Mouse (Mus musculus): ENCODE measurements around the gene Rpl18. TPM values are rescaled to one million over a fixed set of nuclear protein-coding genes. Genes with fewer than 3 reads are reported as not detected.
A peak's percentile ranks its signal among the peaks of the same experiment; 100 is the strongest.

The Rpl18 gene
- total RNA-seq (2021): 100 to 1,000 TPM; 550 to 591 TPM

GRCm38 (mm10) chr7:45715090-45715708 lies at the start of gene Rpl18:
Gene Rpl18, plus strand, starts transcription at chr7:45715457.
- intact Hi-C loops (cut with DNase I): loop anchor here (5.0 kb wide), 1 partner anchor 207 kb away; the partner anchor contains the start of genes Ccdc114 and Emp3
- peak; percentile 94 to 95 for DNase-seq

GRCm38 (mm10) chr7:45666161-45666560 lies 49.1 kb upstream of the Rpl18 start, which contains the start of gene Fut2:
Gene Fut2, minus strand, starts transcription at chr7:45666394.
- no peak for DNase-seq
- intact Hi-C loops (cut with DNase I): no loop called here

GRCm38 (mm10) chr7:45667761-45668160 lies 47.5 kb upstream of the Rpl18 start:
- intact Hi-C loops (cut with DNase I): no loop called here

DNA sequence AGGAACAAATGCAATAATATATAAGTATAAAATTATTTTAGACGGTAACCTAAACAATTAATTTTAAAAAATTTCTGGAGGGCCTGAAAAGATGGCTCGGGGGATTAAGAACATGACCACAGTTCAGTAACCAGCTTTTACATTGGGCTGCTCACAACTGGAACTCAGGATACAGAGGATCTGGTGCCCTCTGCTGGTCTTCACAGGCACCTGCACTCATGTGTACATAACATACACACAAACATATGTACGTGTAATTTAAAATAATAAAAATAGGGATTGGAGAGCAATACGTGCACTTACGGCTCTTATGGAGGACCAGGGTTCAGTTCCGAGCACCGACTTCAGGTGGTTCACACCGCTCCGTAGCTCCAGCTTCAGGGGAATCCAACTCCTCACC lies 46.3 kb upstream of the Rpl18 start:
- no peak for DNase-seq
- intact Hi-C loops (cut with DNase I): no loop called here

More at GRCm38 (mm10) chr7:45667761-45668160, 47.5 kb upstream of the Rpl18 start:
- DNase-seq: no peak

DNA sequence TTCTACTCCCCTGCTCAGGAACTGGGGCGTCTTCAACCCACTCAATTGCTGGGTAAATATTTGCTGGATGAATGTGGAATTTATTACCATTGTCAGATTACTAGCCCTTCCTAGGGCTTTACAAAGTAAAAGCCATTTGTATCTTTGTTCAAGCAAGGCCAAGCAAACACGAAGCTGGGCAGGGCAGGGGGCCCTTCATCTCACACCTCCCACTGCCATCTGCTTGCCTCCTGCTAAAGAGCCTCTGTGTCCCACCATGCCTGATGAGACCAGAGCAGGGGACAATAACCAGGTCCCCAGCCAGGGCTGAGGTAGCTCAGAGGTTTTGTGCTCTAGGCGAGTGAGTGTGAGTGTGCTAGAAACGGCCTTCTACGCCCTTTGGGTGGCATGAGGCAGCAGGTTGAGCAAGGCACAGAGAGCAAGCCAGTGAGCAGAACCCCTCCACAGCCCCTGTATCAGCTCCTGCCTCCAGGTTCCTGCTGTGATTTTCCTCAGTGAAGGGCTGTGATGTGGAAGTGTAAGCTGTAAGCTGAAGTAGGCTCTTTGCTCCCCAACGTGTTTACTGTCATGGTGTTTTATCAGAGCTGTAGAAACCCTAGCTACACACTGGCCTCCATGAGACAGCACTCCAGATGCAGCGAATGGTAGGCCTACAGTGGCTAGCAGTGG lies 37.5 kb upstream of the Rpl18 start:
- intact Hi-C loops (cut with DNase I): no loop called here
- no peak for DNase-seq

GRCm38 (mm10) chr7:45678513-45678912 lies 36.7 kb upstream of the Rpl18 start:
- no peak for DNase-seq
- intact Hi-C loops (cut with DNase I): no loop called here

DNA sequence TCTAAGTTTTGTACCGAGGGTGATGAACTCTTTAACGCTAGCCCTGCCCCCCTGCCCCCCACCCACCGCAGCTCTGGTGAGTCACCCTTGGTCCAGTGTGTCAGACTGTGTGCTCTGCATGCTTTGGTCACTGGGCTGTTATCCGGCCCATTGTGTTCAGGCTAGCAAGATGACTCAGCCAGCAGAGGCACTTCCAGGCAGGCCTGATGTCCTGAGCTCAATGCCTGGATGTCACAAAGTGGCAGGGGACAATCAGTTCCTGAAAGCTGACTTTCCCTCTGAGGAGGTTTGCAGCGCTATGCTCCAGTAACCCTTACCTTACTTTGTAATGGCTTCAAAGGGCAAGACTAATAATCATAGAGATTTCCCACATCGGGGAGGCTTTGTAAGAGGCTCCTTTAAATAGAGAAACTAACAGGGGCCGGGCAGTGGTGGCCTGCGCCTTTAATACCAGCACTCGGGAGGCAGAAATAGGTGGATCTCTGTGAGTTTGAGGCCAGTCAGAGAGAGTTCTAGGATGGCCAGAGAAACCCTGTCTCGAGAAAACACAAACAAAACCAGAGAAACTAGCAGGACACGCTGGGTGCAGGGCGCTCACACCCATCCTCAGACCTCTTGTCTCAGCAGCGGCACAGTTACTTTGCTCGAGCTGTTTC lies 35.2 kb upstream of the Rpl18 start:
- DNase-seq: peak; percentile 53 to 57
- intact Hi-C loops (cut with DNase I): loop anchor here (5.0 kb wide), 1 partner anchor 123 kb away; no protein-coding TSS in a partner anchor

DNA sequence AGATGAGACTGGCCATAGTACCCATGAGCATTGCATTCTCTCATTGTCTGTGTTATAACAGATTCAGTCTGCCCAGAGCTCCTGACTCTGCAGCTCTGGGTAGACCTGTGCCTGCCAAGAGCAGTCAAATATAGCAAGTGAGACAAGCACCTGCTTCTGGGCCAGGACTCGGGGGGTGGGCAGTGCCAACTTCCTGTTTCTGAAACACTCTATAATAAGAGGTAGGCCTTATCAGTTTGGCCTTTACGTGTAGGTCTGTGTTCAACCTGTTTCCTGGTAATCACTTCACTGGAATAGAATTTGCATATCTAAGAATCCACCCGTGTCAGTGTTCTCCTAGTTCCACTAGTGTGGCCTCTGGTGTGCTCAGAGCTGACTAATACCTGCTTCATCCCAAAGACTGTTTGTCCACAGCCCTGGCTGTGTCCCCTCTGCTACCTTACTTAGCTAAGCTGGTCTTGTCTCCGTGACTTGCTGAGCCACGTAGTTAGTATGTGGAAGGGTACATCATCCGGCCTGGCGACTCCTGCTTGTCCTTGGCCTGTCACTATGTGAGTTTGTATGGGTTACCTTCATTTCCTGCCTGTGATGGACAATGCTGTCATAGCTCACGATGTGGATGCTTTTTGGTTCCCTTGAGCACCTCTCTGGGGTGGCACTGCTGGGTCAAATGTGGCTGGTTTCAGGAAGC lies 34.1 kb upstream of the Rpl18 start:
- peak; percentile 34 to 53 for DNase-seq
- intact Hi-C loops (cut with DNase I): loop anchor here (5.0 kb wide), 1 partner anchor 124 kb away; no protein-coding TSS in a partner anchor

- intact Hi-C loops (cut with DNase I): loop anchor here (1.0 to 5.0 kb wide), 4 partner anchors 40 to 125 kb away; no protein-coding TSS in a partner anchor
Measured at GRCm38 (mm10) chr7:45682144-45683126, 32.8 kb upstream of the Rpl18 start.

DNA sequence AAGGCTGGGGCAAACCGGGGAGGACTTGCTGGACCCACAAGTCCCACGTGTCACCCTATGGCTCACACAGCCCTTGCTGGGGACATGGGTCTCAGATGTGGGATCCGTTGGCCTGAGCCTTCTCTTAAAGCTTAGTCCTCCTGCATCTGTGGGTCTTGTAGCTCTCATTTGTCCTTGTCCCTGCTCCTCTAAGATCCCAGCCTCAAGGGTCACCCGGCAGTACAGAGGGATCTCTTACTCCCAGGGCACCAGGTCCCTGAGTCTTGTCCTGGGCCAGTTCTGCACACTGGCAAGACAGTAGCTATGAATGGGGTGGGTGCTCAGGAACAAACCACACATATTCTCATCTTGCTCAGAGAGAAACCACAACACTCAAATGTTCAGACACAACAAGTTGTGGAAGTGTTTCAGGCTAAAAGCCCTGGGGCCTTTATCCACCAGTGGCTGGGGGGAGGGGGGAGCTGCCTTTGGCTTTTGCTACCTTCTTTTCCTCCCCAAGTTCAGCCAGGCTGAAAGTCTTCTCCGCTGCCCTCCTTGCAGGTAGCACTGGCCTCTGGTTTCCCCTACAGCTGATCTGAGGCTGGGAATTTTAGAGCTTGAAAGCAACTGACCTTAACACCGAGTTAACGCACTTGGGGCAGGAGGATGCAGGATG lies 31.7 kb upstream of the Rpl18 start, which contains the start of gene Ntn5:
Gene Ntn5 (plus strand): TSS at position 627 of the 655 bp plus-strand sequence.
- intact Hi-C loops (cut with DNase I): loop anchor here (2.0 to 5.0 kb wide), 3 partner anchors 41 to 126 kb away; no protein-coding TSS in a partner anchor
- DNase-seq: no peak

More at GRCm38 (mm10) chr7:45682144-45683126, 32.8 kb upstream of the Rpl18 start:
- peak; percentile 85 to 89 for DNase-seq

DNA sequence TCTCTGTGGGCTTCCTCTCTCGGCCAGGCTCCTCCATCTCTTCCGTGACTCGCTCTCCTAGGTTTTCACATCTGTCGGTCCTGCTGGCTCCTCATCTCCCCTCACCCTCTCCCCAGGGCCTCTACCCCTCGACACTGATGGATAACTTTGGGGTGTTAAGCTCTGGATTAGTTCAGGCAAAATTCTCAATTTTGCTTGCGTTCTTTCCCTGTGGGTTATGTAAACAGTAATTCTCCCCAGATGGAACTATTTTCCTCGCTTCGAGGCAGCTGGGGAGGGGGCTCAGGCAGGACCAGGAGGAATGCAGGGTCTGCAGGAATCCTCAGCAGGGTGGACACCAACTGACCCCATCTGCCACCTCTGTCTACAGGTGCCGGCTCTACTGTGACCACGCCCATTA lies 29.4 kb upstream of the Rpl18 start:
- intact Hi-C loops (cut with DNase I): no loop called here
- no peak for DNase-seq

GRCm38 (mm10) chr7:45686841-45687240 lies 28.4 kb upstream of the Rpl18 start:
- DNase-seq: no peak
- intact Hi-C loops (cut with DNase I): no loop called here

DNA sequence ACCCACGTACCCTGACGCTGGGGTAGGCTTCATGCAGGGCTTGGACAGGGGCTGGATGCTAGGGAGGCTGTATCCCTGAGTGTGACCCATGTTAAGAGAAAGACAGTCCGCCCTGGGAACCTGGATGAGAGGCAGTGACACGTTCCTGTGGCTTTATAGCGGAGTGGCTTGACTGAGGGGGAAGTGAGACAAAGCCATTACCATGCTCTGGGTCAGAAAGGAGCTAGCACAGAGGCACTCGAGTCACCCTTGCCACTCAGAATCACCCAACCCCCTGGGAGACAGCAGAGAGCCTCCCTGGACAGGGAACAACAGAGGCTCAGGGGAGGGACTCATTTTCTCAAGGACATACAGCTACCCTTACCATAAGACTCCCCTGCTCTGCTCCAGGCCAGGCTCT lies 26.2 kb upstream of the Rpl18 start:
- intact Hi-C loops (cut with DNase I): no loop called here
- no peak for DNase-seq

DNA sequence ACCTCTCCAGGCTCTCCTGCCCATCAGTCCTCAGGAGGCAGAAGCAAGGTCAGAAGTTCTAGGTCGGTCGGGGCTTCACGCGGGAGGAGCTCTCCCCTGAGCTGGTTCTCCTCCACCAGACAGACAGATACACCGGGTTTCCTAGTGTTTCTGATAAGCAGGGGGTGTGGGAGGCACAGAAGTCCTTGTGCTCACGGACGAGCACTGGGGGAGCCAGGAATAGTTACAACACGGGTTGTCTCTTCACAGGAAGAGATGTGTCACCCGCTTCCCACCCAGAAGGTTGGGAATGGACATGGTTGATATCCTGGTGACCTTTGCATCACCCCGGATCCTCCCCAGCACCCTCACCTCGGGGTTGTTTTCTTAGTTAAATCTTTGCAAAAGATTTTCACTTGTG lies 25.5 kb upstream of the Rpl18 start:
- intact Hi-C loops (cut with DNase I): no loop called here
- no peak for DNase-seq

DNA sequence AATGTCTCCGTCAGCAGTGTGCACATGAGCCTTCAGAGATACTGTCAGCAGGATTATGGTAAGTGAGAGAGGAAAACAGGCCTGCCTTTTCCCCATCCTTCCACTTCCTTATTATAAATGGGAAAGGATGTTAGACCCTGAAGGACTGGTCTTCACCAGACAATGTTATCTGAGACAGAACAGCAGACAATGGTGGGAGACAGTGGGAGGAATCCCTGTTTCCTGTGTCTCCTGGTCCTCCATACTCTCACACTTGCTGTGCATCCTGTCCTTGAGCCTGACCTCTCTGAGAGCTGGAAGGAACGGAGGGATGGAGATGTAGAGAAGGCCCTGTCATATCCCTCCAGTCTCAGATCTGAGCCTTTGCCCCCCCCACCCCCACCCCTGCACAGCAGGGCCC lies 22.9 kb upstream of the Rpl18 start:
- DNase-seq: no peak
- intact Hi-C loops (cut with DNase I): no loop called here

DNA sequence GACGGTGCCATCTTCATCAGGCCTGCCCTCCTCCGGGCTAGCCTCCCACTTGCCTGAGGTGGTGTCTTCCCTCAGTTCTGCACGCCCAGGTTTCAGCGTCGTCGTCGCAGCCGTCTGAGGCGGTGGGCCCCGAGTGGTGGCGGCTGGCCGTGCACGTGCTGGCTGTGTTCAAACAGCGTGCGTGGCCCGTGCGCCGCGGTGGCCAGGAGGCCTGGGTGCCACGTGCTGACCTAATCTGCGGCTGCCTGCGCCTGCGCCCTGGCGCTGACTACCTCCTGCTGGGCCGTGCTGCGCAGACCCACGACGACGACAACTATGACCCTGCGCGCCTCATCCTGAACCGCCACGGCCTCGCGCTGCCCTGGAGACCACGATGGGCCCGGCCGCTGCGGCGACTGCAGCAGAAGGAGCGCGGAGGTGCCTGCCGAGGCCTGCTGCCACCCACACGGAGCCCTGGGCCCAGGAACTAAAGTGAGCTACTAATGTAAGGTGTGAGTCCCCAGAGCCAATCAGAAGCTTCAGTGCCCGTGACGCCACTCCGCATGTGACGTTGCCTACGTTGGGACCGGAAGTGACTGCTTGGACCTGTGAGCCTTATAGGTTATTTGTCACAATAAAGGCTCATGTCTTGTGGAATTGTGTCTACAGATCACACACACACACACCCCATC lies 21.2 kb upstream of the Rpl18 start, which contains the start of gene Sec1:
Gene Sec1 (minus strand): TSS at position 482 of the 671 bp plus-strand sequence.
- peak in 1 of 2 experiments; percentile 1 for DNase-seq
- intact Hi-C loops (cut with DNase I): no loop called here

GRCm38 (mm10) chr7:45695098-45695497 lies 20.2 kb upstream of the Rpl18 start:
- peak in 1 of 2 experiments; percentile 1 for DNase-seq
- intact Hi-C loops (cut with DNase I): no loop called here

GRCm38 (mm10) chr7:45697894-45698293 lies 17.4 kb upstream of the Rpl18 start:
- DNase-seq: no peak
- intact Hi-C loops (cut with DNase I): no loop called here

Measured in heart, postnatal 36 days (tissue).